8 mouse cellular contexts compared by ENCODE assay signal in genomic region chrX:50597105-50597504, GRCm38 (mm10).
DNase-seq lines count a peak whose midpoint lies in the region; ATAC-seq and TF ChIP-seq lines count a peak whose summit lies in the region.

No protein-coding gene starts in this region.

- no peaks in the 10 kb centered on the region for H3K27me3 ChIP-seq in kidney, embryonic 15.5 days
- no peaks in the 10 kb centered on the region for H3K27me3 ChIP-seq in kidney, adult 2 months (replicated peaks; ENCODE audit: control insufficient read depth, insufficient read depth, low read length)
- no peaks in the 10 kb centered on the region for H3K27me3 ChIP-seq in ES-Bruce4 (ENCODE audit: control insufficient read depth, insufficient read depth, low read length, poor library complexity, severe bottlenecking)
- H3K27me3 ChIP-seq in embryonic facial prominence, embryonic 11.5 days (ENCODE audit: control insufficient read depth, insufficient read depth, low read length): no peaks in the 10 kb centered on the region
- H3K27me3 ChIP-seq in hindbrain, embryonic 11.5 days (ENCODE audit: control insufficient read depth, insufficient read depth, low read length): no peaks in the 10 kb centered on the region
- no peaks in the 10 kb centered on the region for H3K27me3 ChIP-seq in liver, embryonic 16.5 days (ENCODE audit: control insufficient read depth, insufficient read depth, low read depth, low read length)
- no peaks in the 10 kb centered on the region for H3K27me3 ChIP-seq in stomach, postnatal 0 days (ENCODE audit: control insufficient read depth, insufficient read depth, low read length)

- peak overlapping the region; percentile 40 for H3K4me2 ChIP-seq in kidney, embryonic 15.5 days
- no peak overlapping the region for H3K4me2 ChIP-seq in embryonic facial prominence, embryonic 11.5 days (ENCODE audit: low read depth, low read length)
- no peak overlapping the region for H3K4me2 ChIP-seq in hindbrain, embryonic 11.5 days (replicated peaks; ENCODE audit: low read depth, low read length)
- H3K4me2 ChIP-seq in liver, embryonic 16.5 days (ENCODE audit: low read depth, low read length): no peak overlapping the region
- H3K4me2 ChIP-seq in stomach, postnatal 0 days (replicated peaks; ENCODE audit: low read depth): no peak overlapping the region

- no peak for DNase-seq in kidney, adult 2 months
- DNase-seq in embryonic facial prominence, embryonic 11.5 days (ENCODE audit: low spot score): peak; percentile 52
- DNase-seq in hindbrain, embryonic 11.5 days (ENCODE audit: low spot score): peak; percentile 63
- no peak for DNase-seq in stomach, postnatal 0 days (ENCODE audit: low spot score)
- no peak for DNase-seq in c-Kit-positive CD71-positive TER-119-positive erythroid progenitor cells, embryonic 14.5 days (ENCODE audit: low spot score)

- WGBS in kidney, embryonic 15.5 days: 67% methylated on average over 6 of the region's 6 CpGs
- WGBS in kidney, adult 2 months: 98% methylated on average over 6 of the region's 6 CpGs
- WGBS in embryonic facial prominence, embryonic 11.5 days: 63% methylated on average over 6 of the region's 6 CpGs
- 70% methylated on average over 6 of the region's 6 CpGs for WGBS in hindbrain, embryonic 11.5 days
- WGBS in liver, embryonic 16.5 days (ENCODE audit: insufficient replicate concordance): 49% methylated on average over 6 of the region's 6 CpGs
- 65% methylated on average over 6 of the region's 6 CpGs for WGBS in stomach, postnatal 0 days

- no peak overlapping the region for H3K9ac ChIP-seq in kidney, embryonic 15.5 days
- H3K9ac ChIP-seq in ES-Bruce4 (ENCODE audit: low read depth, poor library complexity, severe bottlenecking): no peak overlapping the region
- no peak overlapping the region for H3K9ac ChIP-seq in embryonic facial prominence, embryonic 11.5 days (replicated peaks; ENCODE audit: low read length)
- H3K9ac ChIP-seq in hindbrain, embryonic 11.5 days (ENCODE audit: low read depth, low read length): no peak overlapping the region
- H3K9ac ChIP-seq in liver, embryonic 16.5 days (ENCODE audit: low read depth, low read length): no peak overlapping the region
- H3K9ac ChIP-seq in stomach, postnatal 0 days (ENCODE audit: low read length): no peak overlapping the region

- no peak for ATAC-seq in kidney, embryonic 15.5 days (replicated peaks; ENCODE audit: low FRiP score)
- ATAC-seq in embryonic facial prominence, embryonic 11.5 days (replicated peaks; ENCODE audit: insufficient number of reproducible peaks, low FRiP score, low TSS enrichment, low read depth): no peak
- ATAC-seq in hindbrain, embryonic 11.5 days (ENCODE audit: low FRiP score): no peak
- peak; percentile 32; the same call in 1 of the 2 replicates for ATAC-seq in liver, embryonic 16.5 days (ENCODE audit: low read depth)
- ATAC-seq in stomach, postnatal 0 days (ENCODE audit: low FRiP score, low TSS enrichment): no peak

- H3K27ac ChIP-seq in kidney, embryonic 15.5 days: no peak overlapping the region
- no peak overlapping the region for H3K27ac ChIP-seq in kidney, adult 2 months (ENCODE audit: insufficient read depth, low read depth, low read length)
- H3K27ac ChIP-seq in ES-Bruce4 (ENCODE audit: insufficient read depth, low read length): peak overlapping the region; percentile 61; the same call in 1 of the 2 replicates
- H3K27ac ChIP-seq in embryonic facial prominence, embryonic 11.5 days (replicated peaks; ENCODE audit: low read depth, low read length): no peak overlapping the region
- H3K27ac ChIP-seq in hindbrain, embryonic 11.5 days (ENCODE audit: low read depth, low read length): no peak overlapping the region
- H3K27ac ChIP-seq in liver, embryonic 16.5 days (ENCODE audit: low read length): no peak overlapping the region
- no peak overlapping the region for H3K27ac ChIP-seq in stomach, postnatal 0 days (replicated peaks)

- no peak for TF ChIP-seq EP300 in ES-Bruce4 (IDR thresholded peaks at IDR 0.05; ENCODE audit: insufficient read depth, low read depth, low read length)
- no peak for TF ChIP-seq EP300 in stomach, postnatal 0 days (optimal IDR thresholded peaks at IDR 0.05)

- H3K36me3 ChIP-seq in kidney, embryonic 15.5 days: peaks cover 49% of the 10 kb centered on the region
- H3K36me3 ChIP-seq in kidney, adult 2 months (ENCODE audit: control insufficient read depth, insufficient read depth, low read length): no peaks in the 10 kb centered on the region; the same call in 1 of the 2 replicates
- H3K36me3 ChIP-seq in ES-Bruce4 (ENCODE audit: control insufficient read depth, insufficient read depth, low read length, poor library complexity, severe bottlenecking): peaks cover 17% of the 10 kb centered on the region
- H3K36me3 ChIP-seq in embryonic facial prominence, embryonic 11.5 days (replicated peaks; ENCODE audit: control insufficient read depth, insufficient read depth, low read depth, low read length): no peaks in the 10 kb centered on the region
- no peaks in the 10 kb centered on the region for H3K36me3 ChIP-seq in hindbrain, embryonic 11.5 days (ENCODE audit: control insufficient read depth, insufficient read depth, low read length)
- H3K36me3 ChIP-seq in liver, embryonic 16.5 days (ENCODE audit: control insufficient read depth, insufficient read depth): no peaks in the 10 kb centered on the region
- H3K36me3 ChIP-seq in stomach, postnatal 0 days (ENCODE audit: control insufficient read depth, insufficient read depth, low read length): no peaks in the 10 kb centered on the region

- TF ChIP-seq POLR2A in kidney, adult 2 months (IDR thresholded peaks at IDR 0.05; ENCODE audit: low read depth, low read length): no peak
- TF ChIP-seq POLR2A in ES-Bruce4 (IDR thresholded peaks at IDR 0.05; ENCODE audit: insufficient read depth, low read length): no peak

- no peaks in the 10 kb centered on the region for H3K9me3 ChIP-seq in kidney, embryonic 15.5 days (replicated peaks)
- H3K9me3 ChIP-seq in ES-Bruce4 (replicated peaks; ENCODE audit: control insufficient read depth, insufficient read depth, low read length, poor library complexity, severe bottlenecking): no peaks in the 10 kb centered on the region
- H3K9me3 ChIP-seq in embryonic facial prominence, embryonic 11.5 days (replicated peaks; ENCODE audit: control insufficient read depth, low read length): no peaks in the 10 kb centered on the region
- no peaks in the 10 kb centered on the region for H3K9me3 ChIP-seq in hindbrain, embryonic 11.5 days (ENCODE audit: control insufficient read depth, low read length)
- H3K9me3 ChIP-seq in liver, embryonic 16.5 days (replicated peaks; ENCODE audit: control insufficient read depth, low read length): no peaks in the 10 kb centered on the region
- H3K9me3 ChIP-seq in stomach, postnatal 0 days (ENCODE audit: control insufficient read depth, low read length): no peaks in the 10 kb centered on the region

- H3K4me1 ChIP-seq in kidney, embryonic 15.5 days: no peaks in the 10 kb centered on the region
- no peaks in the 10 kb centered on the region for H3K4me1 ChIP-seq in kidney, adult 2 months (ENCODE audit: control insufficient read depth, insufficient read depth, low read length)
- no peaks in the 10 kb centered on the region for H3K4me1 ChIP-seq in ES-Bruce4 (ENCODE audit: control insufficient read depth, insufficient read depth, low read length)
- H3K4me1 ChIP-seq in embryonic facial prominence, embryonic 11.5 days (ENCODE audit: control insufficient read depth, insufficient read depth, low read length): no peaks in the 10 kb centered on the region
- H3K4me1 ChIP-seq in hindbrain, embryonic 11.5 days (replicated peaks; ENCODE audit: control insufficient read depth, insufficient read depth, low read length): no peaks in the 10 kb centered on the region
- no peaks in the 10 kb centered on the region for H3K4me1 ChIP-seq in liver, embryonic 16.5 days (ENCODE audit: control insufficient read depth, low read depth, low read length)
- H3K4me1 ChIP-seq in stomach, postnatal 0 days (replicated peaks; ENCODE audit: control insufficient read depth, insufficient read depth): no peaks in the 10 kb centered on the region

- peak overlapping the region; percentile 32 for H3K4me3 ChIP-seq in kidney, embryonic 15.5 days (replicated peaks)
- no peak overlapping the region for H3K4me3 ChIP-seq in kidney, adult 2 months (ENCODE audit: insufficient read depth, low read depth, low read length)
- peak overlapping the region; percentile 44 for H3K4me3 ChIP-seq in ES-Bruce4 (ENCODE audit: low read depth, low read length)
- H3K4me3 ChIP-seq in embryonic facial prominence, embryonic 11.5 days (ENCODE audit: low read depth, low read length): no peak overlapping the region
- H3K4me3 ChIP-seq in hindbrain, embryonic 11.5 days (ENCODE audit: low read depth, low read length): no peak overlapping the region
- H3K4me3 ChIP-seq in liver, embryonic 16.5 days (ENCODE audit: low read depth, low read length): peak overlapping the region; percentile 37
- H3K4me3 ChIP-seq in stomach, postnatal 0 days (ENCODE audit: low read depth, low read length): peak overlapping the region; percentile 20

- TF ChIP-seq CTCF in kidney, adult 2 months (conservative IDR thresholded peaks at IDR 0.05; ENCODE audit: insufficient read depth, insufficient read length, low read depth, low read length): no peak
- peak; percentile 43 for TF ChIP-seq CTCF in ES-Bruce4 (IDR thresholded peaks at IDR 0.05; ENCODE audit: low read depth, low read length)
- TF ChIP-seq CTCF in stomach, postnatal 0 days (IDR thresholded peaks at IDR 0.05; ENCODE audit: low read depth): peak; percentile 76

Comparison
In these comparisons a context has a peak if more than half of its experiments do, and no peak if none do; other contexts are left out.
1. H3K4me3 ChIP-seq: peak in kidney, embryonic 15.5 days (single experiment), ES-Bruce4 (single experiment), liver, embryonic 16.5 days (single experiment) and stomach, postnatal 0 days (single experiment); none in kidney, adult 2 months (single experiment), embryonic facial prominence, embryonic 11.5 days (single experiment) and hindbrain, embryonic 11.5 days (single experiment).
2. DNase-seq: peak in embryonic facial prominence, embryonic 11.5 days (single experiment) and hindbrain, embryonic 11.5 days (single experiment); none in kidney, adult 2 months (single experiment), stomach, postnatal 0 days (single experiment) and c-Kit-positive CD71-positive TER-119-positive erythroid progenitor cells, embryonic 14.5 days (single experiment).